Mouse (Mus musculus) liver, embryonic 13.5 days (tissue): Measurements from ENCODE around the gene Cmtm8. TPM values are rescaled to one million over a fixed set of nuclear protein-coding genes. Genes with fewer than 3 reads are reported as not detected.

Experiments
- polyA plus RNA-seq: library from polyadenylated mRNA; unstranded; fragments of >200 nt; fragmentation: Nextera tagmentation; extraction: Ambion mirVana; gene quantifications from 2 replicates; pipeline ENCODE4 v1.2.1, GENCODE M21; 2015

Gene Cmtm8
- polyA plus RNA-seq, 1 experiment from 2014 or later = 23.2 TPM

Other genes with a start within 250 kb of the Cmtm8 start
- 26.9 and 32.5 TPM in 2 replicates for gene Cnot10, start 204.0 kb downstream of the Cmtm8 start, polyA plus RNA-seq
- 23.2 and 24.9 TPM in 2 replicates for gene Dync1li1, start 155.4 kb downstream of the Cmtm8 start, polyA plus RNA-seq
- 21.9 and 27.0 TPM in 2 replicates for gene Cmtm6, start 113.0 kb downstream of the Cmtm8 start, polyA plus RNA-seq
- gene Cmtm7, start 62.3 kb downstream of the Cmtm8 start, polyA plus RNA-seq = 52.4 and 59.5 TPM in 2 replicates
- 7.2 and 8.5 TPM in 2 replicates for gene Gpd1l, start 89.8 kb upstream of the Cmtm8 start, polyA plus RNA-seq
- gene Osbpl10, start 134.4 kb upstream of the Cmtm8 start, polyA plus RNA-seq = 0.23 and 0.32 TPM in 2 replicates
- 242 and 274 TPM in 2 replicates for gene Rps27rt, start 138.6 kb upstream of the Cmtm8 start, polyA plus RNA-seq